Mouse (Mus musculus) CD4-positive helper T cell, adult 2 months (primary cell): Measurements from ENCODE around the gene Dcun1d3.

ENCODE experiments used
- DNase-seq: peaks from one replicate; pipeline ENCODE4 v3.0.0-alpha.2; 2012; ENCODE audit warnings: low read depth, missing footprints, low spot score

Gene Dcun1d3

GRCm38 (mm10) chr7:119895639-119896512 lies at the start of gene Dcun1d3, which contains the start of gene Lyrm1:
Gene Dcun1d3, minus strand, starts transcription at chr7:119896298.
Gene Lyrm1, plus strand, starts transcription at chr7:119895861.
- peak; percentile 97 for DNase-seq

GRCm38 (mm10) chr7:119941569-119941968 lies 45.5 kb upstream of the Dcun1d3 start:
- DNase-seq, result no peak

GRCm38 (mm10) chr7:119937036-119937435 lies 40.9 kb upstream of the Dcun1d3 start:
- no peak for DNase-seq

- no peak for DNase-seq
These were observed 40.2 kb upstream of the Dcun1d3 start for GRCm38 (mm10) chr7:119936321-119936720.

- DNase-seq, result no peak
These were observed 32.8 kb upstream of the Dcun1d3 start for GRCm38 (mm10) chr7:119928783-119929440.

GRCm38 (mm10) chr7:119921054-119921453 lies 25.0 kb upstream of the Dcun1d3 start:
- DNase-seq, result no peak

- DNase-seq, result no peak
These were observed 24.4 kb upstream of the Dcun1d3 start for GRCm38 (mm10) chr7:119920457-119920856.

- DNase-seq, result no peak
These were observed 15.6 kb upstream of the Dcun1d3 start for GRCm38 (mm10) chr7:119911727-119912126.

GRCm38 (mm10) chr7:119906523-119907215 lies 10.6 kb upstream of the Dcun1d3 start:
- DNase-seq, result no peak

- DNase-seq, result no peak
These were observed 3.4 kb upstream of the Dcun1d3 start for GRCm38 (mm10) chr7:119899386-119900057.

- DNase-seq, result no peak
These were observed 2.3 kb upstream of the Dcun1d3 start for GRCm38 (mm10) chr7:119898247-119898856.

GRCm38 (mm10) chr7:119897521-119898109 lies 1.5 kb upstream of the Dcun1d3 start:
- no peak for DNase-seq

GRCm38 (mm10) chr7:119894818-119895544 lies 1.1 kb downstream of the Dcun1d3 start:
- peak; percentile 44 for DNase-seq

GRCm38 (mm10) chr7:119892742-119893141 lies 3.4 kb downstream of the Dcun1d3 start:
- no peak for DNase-seq

GRCm38 (mm10) chr7:119892198-119892597 lies 3.9 kb downstream of the Dcun1d3 start:
- DNase-seq, result no peak

- no peak for DNase-seq
These were observed 8.2 kb downstream of the Dcun1d3 start for GRCm38 (mm10) chr7:119887887-119888286.

GRCm38 (mm10) chr7:119881229-119881628 lies 14.9 kb downstream of the Dcun1d3 start:
- DNase-seq, result no peak

GRCm38 (mm10) chr7:119880345-119880744 lies 15.8 kb downstream of the Dcun1d3 start:
- DNase-seq, result no peak

- DNase-seq, result no peak
These were observed 16.9 kb downstream of the Dcun1d3 start for GRCm38 (mm10) chr7:119879171-119879570.
